Mouse (Mus musculus) MEL (cell line): ENCODE measurements at regions not wholly inside any gene's neighbourhood (a gene's known extent, or its start where the extent isn't known, plus 50 kb on each side); places are given as distances from the start of the nearest gene placed in this dataset.

Experiments used
- CTCF ChIP-seq, 3 experiments: IDR thresholded peaks in 2 of 3; conservative IDR thresholded peaks in 1 of 3; 2 replicates each; pipeline ENCODE4 v1.5.1; 2011 to 2012; ENCODE audit warnings: low read length in 3 of 3, low read depth in 2 of 3, mild to moderate bottlenecking in 2 of 3, improper control_type of control experiment in 1 of 3, inconsistent platforms in 1 of 3, mixed read lengths in 1 of 3, moderate library complexity in 1 of 3; ENCODE audit not compliant: control insufficient read depth in 1 of 3, insufficient read depth in 1 of 3, poor library complexity in 1 of 3, severe bottlenecking in 1 of 3
- RCOR1 ChIP-seq: IDR thresholded peaks from 2 replicates; pipeline ENCODE4 v1.6.1; 2012; ENCODE audit warnings: low read depth, mild to moderate bottlenecking, inconsistent platforms, low read length, improper control_type of control experiment

- TF ChIP-seq CTCF (IDR thresholded peaks at IDR 0.05 in 2 of 3, conservative IDR thresholded peaks at IDR 0.05 in 1 of 3; ENCODE audit: control insufficient read depth in 1 of 3, insufficient read depth in 1 of 3, low read depth in 2 of 3, low read length in 3 of 3, poor library complexity in 1 of 3, severe bottlenecking in 1 of 3) (no peak), RCOR1 (no peak)
Observed at GRCm38 (mm10) chr13:118565219-118565833, 104.3 kb upstream of the Fgf10 start.
